Mouse (Mus musculus): ENCODE data around the gene Pcp2.

The Pcp2 gene

GRCm38 (mm10) chr8:3625445-3625844, at the start of gene Pcp2:
Gene Pcp2, minus strand, starts transcription at chr8:3625545.
- no peak for DNase-seq

GRCm38 (mm10) chr8:3674671-3675070, 49.3 kb upstream of the Pcp2 start:
- no peak for DNase-seq

GRCm38 (mm10) chr8:3671980-3672491, 46.7 kb upstream of the Pcp2 start, which contains the start of gene Fcor:
Gene Fcor, minus strand, starts transcription at chr8:3672362.
- DNase-seq = peak; percentile 73 to 75

GRCm38 (mm10) chr8:3670388-3670787, 45.0 kb upstream of the Pcp2 start:
- no peak for DNase-seq

- DNase-seq = no peak
These were observed 40.2 kb upstream of the Pcp2 start, which contains the start of gene Mcemp1 for GRCm38 (mm10) chr8:3665507-3665906. Gene Mcemp1, plus strand, starts transcription at chr8:3665754.

GRCm38 (mm10) chr8:3664405-3664804, 39.1 kb upstream of the Pcp2 start:
- DNase-seq = no peak

- no peak for DNase-seq
These were observed 35.5 kb upstream of the Pcp2 start for GRCm38 (mm10) chr8:3660889-3661288.

- DNase-seq = no peak
These were observed 31.5 kb upstream of the Pcp2 start for GRCm38 (mm10) chr8:3656725-3657381.

GRCm38 (mm10) chr8:3655526-3655925, 30.2 kb upstream of the Pcp2 start, which contains the start of gene Retn:
Gene Retn, plus strand, starts transcription at chr8:3655770.
- DNase-seq = no peak

- no peak for DNase-seq
These were observed 29.6 kb upstream of the Pcp2 start for GRCm38 (mm10) chr8:3654726-3655508.

- DNase-seq = no peak
These were observed 27.5 kb upstream of the Pcp2 start for GRCm38 (mm10) chr8:3652845-3653244.

GRCm38 (mm10) chr8:3648990-3649389, 23.6 kb upstream of the Pcp2 start:
- no peak for DNase-seq

- no peak for DNase-seq
These were observed 22.9 kb upstream of the Pcp2 start for GRCm38 (mm10) chr8:3648268-3648667.

GRCm38 (mm10) chr8:3647561-3647960, 22.2 kb upstream of the Pcp2 start:
- no peak for DNase-seq

- no peak for DNase-seq
These were observed 21.6 kb upstream of the Pcp2 start for GRCm38 (mm10) chr8:3646824-3647531.

- DNase-seq = peak; percentile 18 to 26
These were observed 20.5 kb upstream of the Pcp2 start for GRCm38 (mm10) chr8:3645804-3646203.

- DNase-seq = no peak
These were observed 6.1 kb upstream of the Pcp2 start for GRCm38 (mm10) chr8:3631478-3631875.

GRCm38 (mm10) chr8:3630647-3631477, 5.5 kb upstream of the Pcp2 start, which contains the start of gene Stxbp2:
Gene Stxbp2, plus strand, starts transcription at chr8:3630955.
- peak; percentile 76 for DNase-seq

- DNase-seq = no peak
These were observed 2.7 kb upstream of the Pcp2 start for GRCm38 (mm10) chr8:3628014-3628413.

- no peak for DNase-seq
These were observed 1.6 kb upstream of the Pcp2 start for GRCm38 (mm10) chr8:3626971-3627370.

GRCm38 (mm10) chr8:3622119-3622518, 3.2 kb downstream of the Pcp2 start:
- DNase-seq = no peak
